23 mouse cellular contexts compared by ENCODE assay signal in the genomic region with DNA sequence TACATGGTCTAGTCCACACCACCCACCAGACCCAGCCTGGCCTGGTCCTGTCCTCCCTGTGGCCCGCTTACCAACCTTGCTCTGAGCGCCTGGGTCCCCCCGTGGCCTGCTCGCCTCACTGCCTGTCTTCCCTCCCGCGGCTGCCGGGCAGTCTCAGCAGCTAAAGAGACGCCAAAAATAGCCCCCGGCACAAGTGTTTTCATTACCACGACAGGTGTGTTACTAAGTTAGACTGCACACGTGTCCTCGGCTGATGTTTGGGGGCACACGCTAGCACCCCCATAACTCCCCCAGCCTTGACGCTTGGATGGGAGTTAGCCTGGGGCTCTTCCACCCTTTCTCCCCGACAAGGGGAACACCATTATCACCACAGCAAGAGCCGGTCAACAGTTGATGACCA. TPM values are rescaled to one million over a fixed set of nuclear protein-coding genes. Genes with fewer than 3 reads are reported as not detected.
"Had no signal": no experiment of that assay in that cellular context is flagged by ENCODE, and none has a peak within 500 bp of the region (broad histone marks: within the 10 kb centered on the region; RNA-seq: fewer than 3 reads in every experiment).

No protein-coding gene starts in this region.

- H3K4me2 ChIP-seq: kidney, embryonic 15.5 days; liver, embryonic 13.5 days; lung, embryonic 15.5 days; midbrain, embryonic 11.5 days; midbrain, embryonic 15.5 days; neural tube, embryonic 13.5 days; stomach, embryonic 15.5 days had no signal

- H3K36me3 ChIP-seq: kidney, embryonic 15.5 days; stomach, embryonic 15.5 days had no signal

- H3K4me3 ChIP-seq: kidney, embryonic 15.5 days; left cerebral cortex, adult 2 months; liver, embryonic 13.5 days; lung, embryonic 15.5 days; midbrain, embryonic 15.5 days; neural tube, embryonic 13.5 days; stomach, embryonic 15.5 days had no signal

- H3K9ac ChIP-seq: kidney, embryonic 15.5 days; liver, embryonic 13.5 days; liver, postnatal 0 days; lung, embryonic 15.5 days; midbrain, embryonic 15.5 days; neural tube, embryonic 13.5 days; stomach, embryonic 15.5 days had no signal

- ATAC-seq: liver, postnatal 0 days; midbrain, embryonic 15.5 days had no signal

- H3K27ac ChIP-seq: kidney, embryonic 15.5 days; left cerebral cortex, adult 2 months; liver, embryonic 13.5 days; lung, embryonic 15.5 days; macrophage; midbrain, embryonic 15.5 days; neural tube, embryonic 13.5 days; stomach, embryonic 15.5 days had no signal

- H3K9me3 ChIP-seq: kidney, embryonic 15.5 days; liver, embryonic 13.5 days; lung, embryonic 15.5 days; megakaryocyte, embryonic 14.5 days; midbrain, embryonic 15.5 days; neural tube, embryonic 13.5 days; stomach, embryonic 15.5 days had no signal

- H3K4me1 ChIP-seq: liver, embryonic 13.5 days had no signal

- DNase-seq: kidney, postnatal 14 days; liver; liver, embryonic 13.5 days; liver, postnatal 0 days; lung, postnatal 14 days; retina, postnatal 1 day; right cerebral cortex, postnatal 4 days; thymus, adult 2 months; thymus, postnatal 25 days had no signal

- H3K27me3 ChIP-seq: kidney, embryonic 15.5 days; liver, embryonic 13.5 days; megakaryocyte, embryonic 14.5 days; midbrain, embryonic 15.5 days; neural tube, embryonic 13.5 days; stomach, embryonic 15.5 days had no signal

RNA-seq across cellular contexts. Expression of gene Pabpn1l, which starts 23.8 kb away (rescaled TPM):
- total RNA-seq: left cerebral cortex, adult 2 months; left cerebral cortex, postnatal 14 days; monocyte, adult 5-6 weeks had no signal
- polyA plus RNA-seq: limb, embryonic 11.5 days; liver, embryonic 13.5 days; liver, postnatal 0 days; lung, embryonic 15.5 days; macrophage; midbrain, embryonic 11.5 days; midbrain, embryonic 15.5 days; neural tube, embryonic 13.5 days; stomach, embryonic 15.5 days; testis, adult 2 months; urinary bladder, adult 2 months had no signal
